Mouse (Mus musculus) ES-E14 (cell line): Measurements from ENCODE around the gene Olfr777.

Experiments used
- CHD2 ChIP-seq: IDR thresholded peaks from 2 replicates; pipeline ENCODE4 v1.6.1; 2014; ENCODE audit warnings: mild to moderate bottlenecking, low read depth, low read length, inconsistent platforms
- HCFC1 ChIP-seq: IDR thresholded peaks from 2 replicates; pipeline ENCODE4 v1.6.1; 2012; ENCODE audit warnings: low read length, inconsistent platforms, borderline replicate concordance; ENCODE audit not compliant: insufficient read depth
- MAFK ChIP-seq: IDR thresholded peaks from 2 replicates; pipeline ENCODE4 v1.6.1; 2014; ENCODE audit warnings: mild to moderate bottlenecking, low read depth, low read length, inconsistent platforms; ENCODE audit not compliant: insufficient read depth
- ZC3H11A ChIP-seq: IDR thresholded peaks from 2 replicates; pipeline ENCODE4 v1.6.1; 2012; ENCODE audit warnings: low read depth, mild to moderate bottlenecking, inconsistent platforms, low read length, borderline replicate concordance

GRCm38 (mm10) chr10:129258827-129259226, 12.5 kb downstream of the Olfr777 start, which contains the start of gene Olfr776:
- TF ChIP-seq CHD2: no peak
- no peak for TF ChIP-seq MAFK
- no peak for TF ChIP-seq ZC3H11A
- no peak for TF ChIP-seq HCFC1
